Mouse (Mus musculus): ENCODE measurements around the gene Egfr.

Egfr gene

DNA sequence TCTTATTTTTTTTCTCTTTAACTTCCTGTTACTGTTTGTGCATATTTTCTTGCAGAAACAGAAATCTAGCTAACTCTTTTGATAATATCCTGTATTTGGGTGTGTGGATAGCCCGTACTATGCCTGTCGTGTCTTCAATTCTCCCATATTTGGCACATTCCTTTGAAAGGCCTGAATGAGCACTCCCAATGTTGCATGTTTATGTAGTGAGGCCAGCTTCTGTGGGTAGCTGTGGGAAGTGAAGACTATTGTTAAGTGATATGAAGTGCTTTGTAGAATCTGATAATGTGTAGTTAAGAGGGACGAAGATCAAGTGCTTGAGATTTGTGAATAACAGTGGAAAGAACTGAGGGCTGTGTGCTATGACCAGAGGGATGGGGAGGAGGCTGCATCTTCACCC lies 77.5 kb downstream of the Egfr start:
- DNase-seq (ENCODE audit: low read depth, low spot score) = no peak

DNA sequence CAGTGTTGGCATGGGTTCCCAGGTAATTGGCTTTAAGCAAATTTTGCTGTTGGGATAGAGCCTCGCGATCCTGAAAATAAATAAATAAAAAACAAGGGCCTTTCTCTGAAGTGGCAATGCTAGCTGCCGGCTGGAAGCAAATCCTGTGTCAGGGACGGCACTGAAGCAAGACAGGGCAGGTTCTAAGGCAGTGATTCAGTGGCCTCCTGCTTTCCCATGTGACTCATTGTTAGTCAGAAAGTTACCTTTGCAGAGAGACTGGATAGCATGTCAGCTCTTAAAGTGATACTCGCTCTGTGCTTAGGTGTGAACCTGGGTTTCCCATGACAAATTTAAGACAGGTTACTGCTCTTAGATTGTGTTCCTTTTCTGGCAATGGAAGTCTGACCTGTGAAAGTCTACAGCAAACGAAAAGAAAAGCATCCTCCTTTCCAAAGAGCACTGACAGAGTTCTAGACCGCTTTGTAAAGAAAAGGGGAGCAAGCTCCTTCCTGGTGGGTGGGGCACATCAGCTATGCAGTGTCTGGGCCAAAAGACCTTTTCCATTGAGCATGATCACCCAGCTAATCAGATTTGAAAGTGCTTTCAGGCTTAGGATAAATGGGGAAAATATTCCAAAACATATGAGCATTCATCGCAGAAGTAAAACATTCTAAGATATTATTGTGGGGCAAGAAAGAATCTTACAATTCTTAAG lies 78.7 kb downstream of the Egfr start:
- no peak for DNase-seq (ENCODE audit: low read depth, low spot score)

DNA sequence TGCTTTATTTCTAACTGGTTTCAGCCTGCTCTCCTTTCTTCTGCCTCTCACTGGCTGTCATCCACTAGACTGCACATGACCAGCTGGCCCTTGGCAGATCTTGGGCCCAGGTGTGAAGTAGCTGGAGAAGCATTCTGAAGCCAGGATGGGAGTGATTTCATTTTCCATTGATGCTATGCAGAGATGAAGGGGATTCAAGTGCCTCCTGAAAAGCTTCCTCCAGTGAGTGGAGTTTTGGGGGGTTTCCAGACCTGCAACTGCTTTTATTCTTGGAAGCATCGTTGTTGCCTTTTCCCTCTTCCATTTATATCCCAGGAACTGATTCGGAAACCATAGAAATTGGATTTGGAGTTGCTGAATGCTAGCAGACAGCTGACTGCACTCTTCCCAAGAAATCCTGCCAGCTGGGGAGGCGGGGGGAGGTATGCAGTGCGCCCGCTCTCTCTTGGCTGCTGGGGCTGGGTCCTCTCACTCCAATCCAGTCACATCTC lies 80.0 kb downstream of the Egfr start:
- no peak for DNase-seq (ENCODE audit: low read depth, low spot score)

DNA sequence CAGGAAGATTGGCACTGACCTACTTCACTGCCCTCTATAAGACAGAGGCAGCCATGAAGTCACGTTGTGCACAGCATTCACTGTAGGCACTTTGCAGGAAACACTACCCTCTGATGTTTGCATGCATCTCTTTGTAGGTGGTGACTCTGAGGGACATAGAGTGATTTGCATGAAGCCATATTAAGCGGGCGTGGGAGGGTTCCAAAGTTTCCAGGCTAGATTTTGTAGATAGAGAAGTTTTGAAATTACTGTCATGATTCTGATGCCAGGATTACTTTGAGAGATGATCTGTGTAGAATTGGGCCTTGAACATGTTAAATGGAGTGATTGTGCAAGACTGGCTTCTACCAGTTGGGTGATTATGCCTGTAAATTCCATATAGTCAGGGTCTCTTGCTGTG lies 86.8 kb downstream of the Egfr start:
- no peak for DNase-seq (ENCODE audit: low read depth, low spot score)

DNA sequence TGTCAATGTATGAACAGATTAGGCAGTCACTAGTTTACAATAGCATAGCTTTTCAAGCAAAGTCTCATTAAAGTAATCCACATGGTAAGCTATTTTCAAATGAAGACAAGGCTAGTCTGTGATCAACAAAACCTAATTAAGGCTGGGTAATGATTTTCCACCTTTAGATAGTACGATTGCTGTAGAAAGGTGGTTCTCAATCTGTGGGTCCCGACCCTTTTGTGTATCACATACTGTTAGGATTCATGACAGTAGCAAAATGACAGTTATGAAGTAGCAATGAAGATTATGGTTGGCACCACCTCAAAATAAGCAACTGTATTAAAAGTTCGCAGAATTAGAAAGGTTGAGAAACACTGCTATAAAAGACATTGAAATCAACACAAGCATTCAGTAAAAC lies 90.9 kb downstream of the Egfr start:
- DNase-seq (ENCODE audit: low read depth, low spot score) = no peak

DNA sequence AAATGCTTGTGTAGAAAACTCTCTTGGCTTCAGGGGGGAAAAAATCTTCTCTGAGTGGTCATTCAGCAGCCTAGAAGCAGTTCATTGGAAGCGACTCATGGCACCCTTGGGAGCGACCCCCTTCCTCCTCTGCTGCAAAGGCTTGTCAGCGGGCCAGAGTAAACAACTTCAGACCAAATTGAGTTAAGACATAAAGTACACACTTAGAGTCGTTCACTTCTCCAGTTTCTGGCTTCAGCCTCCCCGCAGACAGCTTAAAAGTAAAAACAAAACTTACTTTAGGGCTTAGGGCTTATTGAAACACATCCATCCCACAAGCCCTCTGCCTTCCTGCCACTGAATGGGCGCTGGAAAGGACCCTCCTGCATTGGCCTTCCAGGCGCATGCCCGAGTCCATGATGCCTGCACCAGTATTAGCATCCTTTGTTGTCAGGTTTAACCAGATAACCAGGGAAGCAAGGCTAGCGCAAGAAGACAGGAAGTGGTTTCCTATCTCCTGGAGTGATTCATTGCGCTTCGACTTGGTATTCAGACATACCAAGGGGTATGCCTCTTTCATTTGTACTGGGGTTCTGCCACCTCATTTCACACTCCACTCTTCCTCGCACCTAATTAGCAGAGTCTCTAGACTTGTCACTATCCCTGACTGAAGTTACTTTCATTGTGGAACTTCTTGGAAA lies 92.0 kb downstream of the Egfr start:
- DNase-seq (ENCODE audit: low read depth, low spot score) = peak; percentile 33

DNA sequence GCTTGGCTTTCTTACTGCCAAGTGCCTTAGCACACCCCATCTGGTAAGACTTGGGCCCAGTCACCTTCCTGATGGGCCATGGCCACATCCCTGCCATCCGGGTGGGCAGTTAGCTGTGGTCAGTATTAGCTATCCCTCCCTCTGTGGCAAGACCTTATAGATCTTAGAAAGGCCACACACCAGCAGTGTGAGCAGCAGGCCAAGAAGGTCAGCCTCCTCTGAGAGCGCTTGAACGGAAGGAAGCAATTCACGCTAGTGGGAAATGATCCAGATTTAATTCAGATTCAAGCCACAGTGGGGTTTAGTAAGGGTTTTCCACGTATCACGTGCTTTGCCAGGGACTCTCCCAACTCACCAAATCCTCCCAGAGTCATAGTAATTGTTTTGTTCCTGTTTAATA lies 96.9 kb downstream of the Egfr start:
- DNase-seq (ENCODE audit: low read depth, low spot score) = no peak

DNA sequence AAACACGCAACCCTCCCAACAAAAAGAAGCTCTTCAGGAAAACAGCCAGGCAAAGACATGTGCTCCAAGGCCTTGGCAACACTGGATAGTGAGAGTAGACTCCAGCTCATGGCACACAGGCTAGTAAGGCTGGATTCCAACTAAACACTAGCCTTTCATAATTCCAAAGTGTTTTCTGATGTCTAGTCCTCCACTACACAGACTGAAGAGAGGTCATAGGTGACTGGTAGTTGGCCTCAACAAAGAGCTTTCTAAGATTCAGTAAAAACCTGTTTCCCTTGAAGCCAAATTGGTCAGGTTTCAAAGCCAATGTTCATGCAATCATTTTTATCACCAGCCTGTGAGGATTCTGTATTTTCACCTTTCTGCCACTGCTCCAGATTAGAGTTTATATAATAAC lies 99.4 kb downstream of the Egfr start:
- DNase-seq (ENCODE audit: low read depth, low spot score) = no peak

DNA sequence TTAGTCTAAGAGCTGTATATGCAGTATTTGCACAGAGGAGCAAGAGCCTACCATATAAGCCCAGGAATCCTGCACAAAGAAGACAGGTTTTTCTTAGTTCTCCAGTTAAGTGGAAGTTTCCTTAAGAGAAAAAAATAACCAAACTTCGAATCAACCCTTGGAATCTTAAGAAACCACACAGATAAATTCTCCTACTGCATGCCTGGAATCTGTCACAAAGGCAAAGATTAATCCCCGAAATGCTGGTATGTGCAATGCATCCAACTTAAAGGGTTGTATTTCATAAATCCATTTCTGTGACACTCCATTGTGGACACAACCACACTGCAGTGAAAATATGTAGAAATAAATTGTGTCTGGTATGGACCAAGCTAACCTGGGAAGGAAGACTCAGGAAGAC lies 102.1 kb downstream of the Egfr start:
- no peak for DNase-seq (ENCODE audit: low read depth, low spot score)

DNA sequence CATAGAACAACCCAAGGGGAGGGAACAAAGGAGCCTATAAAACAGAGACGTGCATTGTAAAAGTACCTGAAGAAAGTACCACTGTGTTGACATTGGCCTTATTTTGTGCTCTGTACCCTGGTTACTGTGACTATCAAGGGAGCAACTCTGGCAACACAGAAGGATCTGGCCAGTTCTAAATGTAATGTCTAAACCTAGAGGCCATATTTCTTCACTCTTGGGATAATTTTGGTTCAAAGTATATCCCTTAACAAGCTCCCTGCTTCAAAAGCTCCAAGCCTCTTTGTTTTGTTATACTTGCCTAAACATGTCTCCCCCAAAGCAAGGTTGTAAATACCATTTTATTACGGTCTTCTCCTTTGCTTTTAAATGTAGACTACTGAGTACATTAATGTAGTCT lies 105.3 kb downstream of the Egfr start:
- no peak for DNase-seq (ENCODE audit: low read depth, low spot score)

DNA sequence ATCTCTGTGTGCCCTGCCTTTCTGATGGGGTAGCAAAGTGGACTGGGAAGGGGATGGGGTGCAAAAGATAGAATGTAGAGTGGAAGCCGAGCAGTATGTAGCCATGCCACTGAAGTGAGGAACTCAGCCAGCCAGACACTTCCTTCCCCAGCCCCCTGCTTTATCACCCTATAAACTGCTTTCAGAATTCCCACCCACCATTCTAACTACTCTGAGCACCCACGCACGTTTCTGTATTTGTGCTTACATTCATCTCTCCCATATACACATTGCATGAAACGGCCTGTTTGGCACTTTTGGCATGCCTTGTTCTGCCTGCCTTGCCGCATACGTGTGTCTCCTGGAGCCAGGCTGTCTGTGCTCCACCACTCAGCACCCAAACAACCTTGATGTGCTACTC lies 109.0 kb downstream of the Egfr start:
- no peak for DNase-seq (ENCODE audit: low read depth, low spot score)

DNA sequence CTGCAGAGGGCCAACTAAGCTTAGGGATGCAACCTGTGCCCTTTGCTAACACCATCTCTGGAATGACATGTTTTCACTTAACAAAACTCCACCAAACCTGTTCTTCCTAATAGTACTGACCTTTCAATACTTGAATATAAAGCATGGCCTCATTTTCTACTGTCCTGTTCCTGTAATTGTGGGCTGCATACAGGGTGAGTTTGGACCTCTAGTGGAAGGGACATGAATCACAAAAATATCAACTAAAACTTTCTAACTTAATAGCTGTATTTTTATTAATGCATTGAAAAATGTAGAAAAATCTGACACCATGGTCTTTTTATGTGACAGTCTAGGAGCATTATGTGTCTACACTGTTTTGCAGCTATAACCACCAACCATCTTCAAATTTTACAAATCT lies 111.5 kb downstream of the Egfr start:
- DNase-seq (ENCODE audit: low read depth, low spot score) = no peak

DNA sequence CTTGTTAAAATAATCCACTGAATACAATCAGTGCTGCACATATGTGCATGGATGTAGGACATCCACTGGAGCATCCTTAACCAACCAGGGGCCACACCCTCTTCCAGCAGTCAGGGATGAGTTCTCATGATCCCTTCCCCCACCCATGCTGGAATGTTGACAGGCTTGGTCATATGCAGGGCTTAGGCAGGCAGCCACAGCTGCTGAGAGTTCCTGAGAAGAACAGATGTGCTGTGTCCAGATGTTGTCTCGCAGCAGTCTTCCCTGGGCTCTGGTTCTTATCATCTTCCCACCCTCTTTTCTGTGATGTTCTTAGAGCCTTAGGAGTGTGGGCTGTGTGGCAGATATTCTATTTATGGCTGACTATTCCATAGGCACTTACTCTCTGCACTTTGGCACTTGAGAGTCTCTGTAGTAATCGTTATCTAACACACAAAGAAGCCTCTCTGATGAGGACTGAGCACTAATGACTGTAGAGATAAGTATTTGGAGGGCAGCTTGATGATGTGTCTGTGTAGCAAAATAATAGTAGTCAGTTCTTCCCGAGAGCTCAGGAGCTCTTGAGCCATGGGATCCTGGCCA lies 113.1 kb downstream of the Egfr start:
- DNase-seq (ENCODE audit: low read depth, low spot score) = peak; percentile 11

DNA sequence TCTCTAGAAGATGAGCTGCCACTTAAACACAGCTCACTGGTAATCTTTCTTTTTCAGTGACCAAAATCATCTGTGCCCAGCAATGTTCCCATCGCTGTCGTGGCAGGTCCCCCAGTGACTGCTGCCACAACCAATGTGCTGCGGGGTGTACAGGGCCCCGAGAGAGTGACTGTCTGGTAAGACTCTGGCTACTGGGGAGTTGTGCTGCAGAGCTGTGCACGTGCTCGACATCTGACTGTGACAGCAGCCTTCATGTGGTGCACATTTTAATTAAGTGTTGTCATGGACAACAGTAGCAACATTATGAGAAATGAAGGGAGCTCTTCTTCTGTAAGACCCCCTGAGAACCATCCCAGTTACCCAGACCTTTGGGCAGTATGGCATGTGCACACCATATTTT lies 116.0 kb downstream of the Egfr start:
- no peak for DNase-seq (ENCODE audit: low read depth, low spot score)

DNA sequence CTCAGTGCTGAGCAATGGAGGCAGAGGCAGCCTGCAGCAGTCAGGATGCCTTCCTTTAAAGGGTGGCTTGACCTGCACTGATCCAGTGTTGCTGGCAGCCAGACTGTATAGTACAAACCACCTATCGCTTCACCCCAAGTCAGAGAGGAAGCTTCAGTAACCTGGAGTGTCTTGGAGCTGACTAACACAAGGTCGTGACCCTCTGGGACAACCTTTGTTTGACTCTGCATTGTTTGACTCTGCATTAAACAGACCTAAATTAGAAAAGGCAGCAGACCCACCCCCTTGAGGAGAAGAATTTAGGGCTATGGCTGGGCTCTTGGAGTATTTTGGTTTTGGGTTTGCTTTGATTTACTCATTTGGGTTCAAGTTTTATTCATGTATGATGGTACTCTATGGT lies 117.5 kb downstream of the Egfr start:
- DNase-seq (ENCODE audit: low read depth, low spot score) = no peak

DNA sequence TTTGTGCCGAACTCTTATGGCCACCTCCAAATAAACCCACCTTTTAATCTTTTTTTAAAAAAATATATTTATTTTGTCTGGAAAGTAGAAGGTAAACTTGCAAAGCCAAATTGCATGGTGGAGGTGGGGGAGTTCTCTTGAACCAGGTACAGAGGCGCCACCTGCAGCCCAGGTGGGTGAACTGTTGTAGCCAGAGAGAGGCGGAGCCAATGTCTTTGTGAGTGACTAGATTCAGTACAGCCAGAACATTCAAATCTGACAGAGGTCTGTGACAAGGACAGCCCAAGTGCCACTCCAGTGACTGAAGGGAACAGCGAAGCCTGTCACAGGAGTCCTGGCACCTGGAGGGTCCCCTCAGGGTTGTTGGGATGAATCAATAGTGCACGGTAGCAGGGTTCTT lies 119.1 kb downstream of the Egfr start:
- DNase-seq (ENCODE audit: low read depth, low spot score) = no peak

DNA sequence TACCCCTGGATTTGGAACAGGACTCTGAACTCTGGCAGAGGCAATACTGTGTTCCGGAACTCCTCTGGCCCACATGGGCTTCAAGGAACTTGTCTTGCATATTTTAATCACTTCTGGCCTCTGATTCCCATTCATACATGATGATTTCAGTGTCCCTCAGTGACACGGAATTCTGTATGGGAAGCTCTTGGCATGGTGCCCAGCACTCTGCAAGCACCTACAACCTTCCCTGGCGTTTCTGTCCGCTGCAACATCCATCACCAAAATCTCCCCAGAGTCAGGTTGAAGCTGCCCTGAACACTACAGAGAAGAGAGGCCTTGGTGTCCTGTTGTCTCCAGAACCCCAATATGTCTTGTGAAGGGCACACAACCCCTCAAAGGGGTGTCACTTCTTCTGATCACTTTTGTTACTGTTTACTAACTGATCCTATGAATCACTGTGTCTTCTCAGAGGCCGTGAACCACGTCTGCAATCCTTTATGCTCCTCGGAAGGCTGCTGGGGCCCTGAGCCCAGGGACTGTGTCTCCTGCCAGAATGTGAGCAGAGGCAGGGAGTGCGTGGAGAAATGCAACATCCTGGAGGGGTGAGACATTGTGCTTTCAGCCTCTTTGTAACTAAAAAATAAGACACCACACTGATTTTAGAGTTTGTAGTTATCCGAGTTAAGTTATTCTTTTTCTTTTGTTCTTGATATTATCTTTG lies 125.8 kb downstream of the Egfr start:
- DNase-seq (ENCODE audit: low read depth, low spot score) = peak; percentile 26

DNA sequence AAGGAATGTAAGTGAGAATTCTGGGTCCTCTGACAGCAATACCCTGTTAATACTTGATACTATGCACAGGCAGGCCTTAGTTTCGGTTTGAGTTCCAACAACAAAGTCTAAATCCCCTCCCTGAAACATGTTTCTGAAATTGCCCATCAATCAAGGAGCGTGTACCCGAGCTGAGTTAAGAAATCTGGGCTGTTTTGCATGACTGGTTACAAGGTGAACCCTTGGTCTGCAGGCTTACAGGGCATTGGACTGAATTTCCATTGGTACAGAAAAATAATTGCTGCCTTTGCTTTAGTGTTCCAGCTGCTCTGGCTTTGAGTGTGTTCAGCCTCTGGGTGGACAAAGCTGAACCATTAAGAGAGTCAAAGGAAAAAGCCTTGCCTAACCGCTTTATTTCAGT lies 129.9 kb downstream of the Egfr start:
- no peak for DNase-seq (ENCODE audit: low read depth, low spot score)

DNA sequence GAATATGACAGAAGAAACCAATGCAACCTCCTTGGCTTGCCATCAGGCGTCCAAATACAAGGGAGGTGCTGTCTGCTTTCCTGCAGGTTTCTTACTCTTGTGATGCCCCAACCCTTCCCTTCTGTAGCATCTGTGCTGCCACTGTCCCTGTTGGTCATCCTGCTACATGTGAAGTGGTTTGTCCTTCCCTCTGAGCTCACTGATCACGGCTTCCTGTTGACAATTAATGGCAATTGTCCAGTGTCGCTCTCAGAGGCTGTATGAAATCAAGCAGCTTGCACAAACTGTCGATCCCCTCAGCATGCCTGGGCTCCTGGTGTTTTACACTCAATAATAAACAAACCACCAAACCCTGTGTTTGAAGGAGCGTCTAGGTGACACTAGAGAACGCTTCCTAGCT lies 134.1 kb downstream of the Egfr start:
- DNase-seq (ENCODE audit: low read depth, low spot score) = no peak

DNA sequence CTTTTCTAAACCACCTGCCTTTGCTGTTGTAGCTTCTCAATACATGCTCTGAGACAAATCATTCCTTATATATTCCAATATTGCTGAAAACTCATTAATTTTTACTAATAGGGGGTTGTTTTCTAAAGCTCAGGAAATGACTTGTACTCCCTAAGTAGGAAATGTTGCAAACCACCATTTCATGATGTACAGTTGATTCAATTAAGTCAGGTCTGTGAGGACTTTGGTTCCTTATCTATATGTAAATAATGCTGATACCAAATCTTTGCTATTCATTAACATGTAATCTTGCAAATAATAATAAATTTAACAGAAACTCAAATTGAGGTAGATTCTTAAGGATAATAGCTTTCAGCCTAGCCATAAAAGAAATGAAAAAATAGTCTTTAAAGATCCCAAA lies 136.1 kb downstream of the Egfr start:
- DNase-seq (ENCODE audit: low read depth, low spot score) = no peak

DNA sequence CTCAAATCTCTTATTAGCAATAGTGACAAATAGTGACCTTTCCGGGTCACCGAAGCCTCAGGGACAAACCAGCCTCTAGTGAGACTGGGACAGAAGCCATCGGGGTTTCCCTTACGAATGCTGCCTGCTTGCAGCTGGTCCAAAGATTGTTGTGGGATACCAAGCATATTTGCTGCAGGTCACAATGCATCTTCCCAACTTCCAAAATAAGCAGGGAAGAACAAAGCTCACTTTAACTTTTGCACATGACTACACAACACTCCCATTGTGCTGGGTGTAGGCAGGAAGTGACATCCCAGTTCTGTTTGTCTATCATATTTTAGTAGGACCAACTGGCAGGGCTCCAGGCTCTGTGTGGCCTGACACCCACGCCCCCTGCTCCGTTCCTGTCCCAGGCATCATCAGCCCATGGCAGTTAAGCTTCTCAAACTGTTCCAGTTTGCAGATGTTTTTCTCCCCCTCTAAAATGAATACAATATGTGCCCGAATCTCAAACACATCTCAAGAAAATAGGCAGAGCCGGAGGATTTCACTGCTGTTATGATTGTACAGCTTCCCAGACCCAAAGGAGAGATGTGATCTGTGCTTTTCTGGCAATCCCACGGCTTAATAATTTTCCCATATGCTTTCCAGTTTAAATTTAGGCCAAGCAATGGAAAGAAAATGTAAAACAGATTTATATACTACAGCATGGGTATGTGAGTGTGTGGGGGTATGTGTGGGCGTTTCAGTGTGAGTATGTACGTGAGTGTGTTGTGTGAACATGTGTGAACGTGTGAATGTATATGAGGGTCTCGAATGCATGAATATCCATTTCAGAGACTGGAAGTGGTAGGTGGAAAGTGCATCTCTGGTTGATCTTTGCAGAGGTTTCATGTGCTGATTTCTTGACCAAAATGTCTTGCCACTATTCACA lies 143.7 kb downstream of the Egfr start:
- DNase-seq (ENCODE audit: low read depth, low spot score) = peak; percentile 17

Data from mesoderm, embryonic 11.5 days (tissue).